Comparison of ENCODE assay signal across 8 mouse cellular contexts in genomic region chr2:90611959-90612571, GRCm38 (mm10). TPM values are rescaled to one million over a fixed set of nuclear protein-coding genes. Genes with fewer than 3 reads are reported as not detected.
A peak's percentile ranks its signal among the peaks of the same experiment; 100 is the strongest.
DNase-seq lines count a peak whose midpoint lies in the region.

No protein-coding gene starts in this region.

- peak; percentile 79 for DNase-seq in Muller cell, postnatal 12 days (ENCODE audit: inconsistent ontology term)
- peak; percentile 91 for DNase-seq in adrenal gland, postnatal 25 days
- peak; percentile 83 to 86 for DNase-seq in heart, adult 9 months (ENCODE audit: low spot score in 2 of 2)
- peak; percentile 82 to 85 for DNase-seq in lung, adult 18-20 months
- DNase-seq in urinary bladder, postnatal 10 days (ENCODE audit: low spot score): peak; percentile 44
- DNase-seq in embryo, embryonic 10 days (ENCODE audit: low spot score): no peak
- no peak for DNase-seq in cerebellum, postnatal 25 days
- DNase-seq in natural killer cell, adult 2 months (ENCODE audit: low spot score in 2 of 2): no peak

RNA-seq across cellular contexts. Expression of gene Ptprj, which starts 31.6 kb away (rescaled TPM):
- total RNA-seq in adrenal gland, postnatal 25 days (2021): 16.0 and 17.4 TPM in 2 replicates

Comparison
In these comparisons a context has a peak if more than half of its experiments do, and no peak if none do; other contexts are left out.
1. DNase-seq: peak in Muller cell, postnatal 12 days (single experiment), adrenal gland, postnatal 25 days (single experiment), heart, adult 9 months (2 of 2), lung, adult 18-20 months (2 of 2) and urinary bladder, postnatal 10 days (single experiment); none in embryo, embryonic 10 days (single experiment), cerebellum, postnatal 25 days (0 of 2) and natural killer cell, adult 2 months (0 of 2).